Mouse (Mus musculus) forebrain, postnatal 0 days (tissue): ENCODE measurements at regions not wholly inside any gene's neighbourhood (a gene's known extent, or its start where the extent isn't known, plus 50 kb on each side); places are given as distances from the start of the nearest gene placed in this dataset.
A peak's percentile ranks its signal among the peaks of the same experiment; 100 is the strongest.

Experiments used
- ATAC-seq: fragments of 200-750 bp; cut with Nextera tagmentation; 2 replicates; pipeline ENCODE4 v1.8.0; 2017; ENCODE audit warnings: mild to moderate bottlenecking, moderate library complexity
- DNase-seq: peaks from one replicate; pipeline ENCODE4 v3.0.0-alpha.2; 2015
- H3K27ac ChIP-seq: fragments of 300-500 bp; sonication (generic); 2 replicates; pipeline ENCODE4 v1.5.1; 2014; ENCODE audit warnings: low read depth, mild to moderate bottlenecking, antibody characterized with exemption, low read length, moderate library complexity, mixed read lengths
- H3K27me3 ChIP-seq: fragments of 300-500 bp; sonication (generic); 2 replicates; pipeline ENCODE4 v1.6.1; 2014; ENCODE audit warnings: mild to moderate bottlenecking, low read length, mixed read lengths; ENCODE audit not compliant: insufficient read depth
- H3K36me3 ChIP-seq: fragments of 300-500 bp; sonication (generic); 2 replicates; pipeline ENCODE4 v1.6.1; 2014; ENCODE audit warnings: mild to moderate bottlenecking, moderate library complexity; ENCODE audit not compliant: insufficient read depth
- H3K4me1 ChIP-seq: fragments of 300-500 bp; sonication (generic); 2 replicates; pipeline ENCODE4 v1.6.1; 2014; ENCODE audit warnings: antibody characterized with exemption; ENCODE audit not compliant: insufficient read depth
- H3K4me2 ChIP-seq: fragments of 300-500 bp; sonication (generic); 2 replicates; pipeline ENCODE4 v1.6.1; 2014; ENCODE audit warnings: low read depth, mild to moderate bottlenecking, moderate library complexity
- H3K4me3 ChIP-seq: fragments of 300-500 bp; sonication (generic); 2 replicates; pipeline ENCODE4 v1.5.1; 2014; ENCODE audit warnings: low read depth, low read length, mixed read lengths
- H3K9ac ChIP-seq: fragments of 300-500 bp; sonication (generic); 2 replicates; pipeline ENCODE4 v1.6.1; 2014; ENCODE audit warnings: mild to moderate bottlenecking
- H3K9me3 ChIP-seq: fragments of 300-500 bp; sonication (generic); 2 replicates; pipeline ENCODE4 v1.6.1; 2016; ENCODE audit warnings: low read length
- CTCF ChIP-seq: sonication (generic); IDR thresholded peaks from 2 replicates; pipeline ENCODE4 v1.5.1; 2016; ENCODE audit warnings: antibody characterized with exemption, control low read depth, low read depth
- WGBS: fragments of 180-500 bp; shearing (Covaris S2); extraction: QIAGEN DNeasy Blood & Tissue Kit; methylation state at CpG from one replicate; pipeline ENCODE4 v1.1.7; 2014; 5-methylcytosine and 5-hydroxymethylcytosine counted together

DNA sequence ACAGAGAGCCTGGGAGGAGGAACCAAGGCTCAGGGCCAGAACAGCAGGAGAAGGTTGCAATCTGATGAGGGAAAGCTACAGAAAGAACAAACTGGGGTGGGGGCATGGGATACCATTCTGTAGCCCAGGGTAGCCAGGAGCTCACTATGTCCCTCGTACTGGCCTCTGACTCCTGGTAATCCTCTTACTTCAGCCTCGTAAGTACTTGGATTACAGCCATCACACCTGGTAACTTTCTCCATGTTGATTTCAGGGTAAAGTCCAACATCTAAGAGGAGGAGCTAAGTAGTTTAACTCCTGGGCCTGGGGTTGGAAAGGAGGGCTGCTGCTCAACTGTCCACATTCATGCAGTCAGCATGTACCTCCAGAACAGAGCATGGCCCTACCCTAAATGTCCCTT, 101.8 kb upstream of the Magi1 start:
- ATAC-seq (no peak), DNase-seq (no peak)
- Histone ChIP-seq H3K9me3 (no peaks in the 10 kb centered on the region), H3K36me3 (no peaks in the 10 kb centered on the region), H3K4me1 (no peaks in the 10 kb centered on the region), H3K9ac (no peak overlapping the region), H3K4me2 (no peak overlapping the region), H3K27ac (no peak overlapping the region), H3K27me3 (no peaks in the 10 kb centered on the region), H3K4me3 (no peak overlapping the region)
- no peak for TF ChIP-seq CTCF
- WGBS: 56% methylated on average over 2 of the region's 2 CpGs

DNA sequence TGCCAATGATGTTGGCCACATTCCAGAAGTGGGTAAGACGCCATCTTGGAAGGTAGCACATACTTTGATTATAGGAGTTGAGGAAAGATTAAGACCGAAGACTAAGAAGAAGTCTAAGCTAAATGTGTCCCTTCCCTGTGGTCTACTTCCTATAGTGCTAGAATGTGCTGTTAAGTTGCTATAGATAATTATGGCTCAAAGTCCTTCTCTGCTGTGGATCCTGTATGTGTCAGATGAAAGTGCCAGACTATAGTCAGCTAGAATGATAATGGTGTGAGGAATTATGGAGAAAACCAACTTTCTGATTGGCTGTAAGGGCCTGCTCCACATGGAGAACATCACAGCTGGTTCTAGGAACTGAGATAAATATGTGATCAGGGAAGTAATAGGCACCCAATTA, 86.3 kb upstream of the Magi1 start:
- H3K4me3 ChIP-seq: no peak overlapping the region
- no peak overlapping the region for H3K4me2 ChIP-seq
- WGBS: 88% methylated on average over 2 of the region's 2 CpGs
- no peaks in the 10 kb centered on the region for H3K4me1 ChIP-seq
- ATAC-seq: no peak
- no peak overlapping the region for H3K27ac ChIP-seq
- no peak for TF ChIP-seq CTCF
- no peaks in the 10 kb centered on the region for H3K9me3 ChIP-seq
- no peak overlapping the region for H3K9ac ChIP-seq
- no peak for DNase-seq
- H3K36me3 ChIP-seq: no peaks in the 10 kb centered on the region
- no peaks in the 10 kb centered on the region for H3K27me3 ChIP-seq

DNA sequence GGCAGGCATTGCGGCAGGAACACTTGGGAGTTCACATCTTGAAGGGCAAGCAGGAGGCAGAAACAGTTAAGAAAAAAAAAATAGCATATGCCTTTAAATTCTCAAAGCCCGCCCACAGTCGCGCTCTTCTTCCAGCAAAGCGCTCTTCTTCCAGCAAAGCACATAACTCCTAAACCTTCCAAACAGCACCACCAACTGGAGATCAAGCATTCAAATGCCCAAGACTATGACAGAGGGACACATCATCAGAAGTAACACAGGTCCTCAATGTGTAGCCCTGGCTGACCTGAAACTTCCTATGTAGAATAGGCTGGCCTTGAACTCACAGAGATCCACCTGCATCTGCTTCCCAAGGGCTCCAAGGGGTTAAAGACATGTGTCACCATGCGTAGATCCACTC, 80.2 kb upstream of the Magi1 start:
- Histone ChIP-seq H3K9ac (no peak overlapping the region), H3K9me3 (no peaks in the 10 kb centered on the region), H3K4me1 (no peaks in the 10 kb centered on the region), H3K36me3 (no peaks in the 10 kb centered on the region), H3K4me2 (no peak overlapping the region), H3K27ac (no peak overlapping the region), H3K27me3 (no peaks in the 10 kb centered on the region), H3K4me3 (no peak overlapping the region)
- TF ChIP-seq CTCF: no peak
- DNase-seq (no peak), ATAC-seq (no peak)
- WGBS: 90% methylated on average over 6 of the region's 6 CpGs

DNA sequence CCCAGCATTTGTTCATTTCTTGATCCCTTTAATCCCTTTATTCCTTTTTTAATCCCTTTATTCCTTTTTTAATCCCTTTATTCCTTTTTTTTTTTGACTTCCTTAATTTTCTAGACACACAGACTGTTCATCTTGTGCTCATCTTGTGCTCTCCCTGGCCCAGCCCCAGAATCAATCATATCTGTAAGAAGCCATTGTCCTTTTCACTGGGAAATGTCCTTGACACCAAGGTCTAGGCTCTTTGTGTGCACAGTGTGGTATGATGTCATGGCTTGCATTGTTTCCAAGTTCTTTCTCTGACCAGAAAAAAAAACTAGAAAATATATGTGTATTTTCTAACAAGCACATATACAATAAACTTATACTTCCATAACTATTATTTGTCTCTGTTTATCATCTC, 78.9 kb upstream of the Magi1 start:
- Histone ChIP-seq H3K9ac (no peak overlapping the region), H3K4me1 (no peaks in the 10 kb centered on the region), H3K27ac (no peak overlapping the region), H3K4me3 (no peak overlapping the region), H3K27me3 (no peaks in the 10 kb centered on the region), H3K4me2 (no peak overlapping the region), H3K9me3 (no peaks in the 10 kb centered on the region), H3K36me3 (no peaks in the 10 kb centered on the region)
- DNase-seq (no peak), ATAC-seq (no peak)
- TF ChIP-seq CTCF: no peak

DNA sequence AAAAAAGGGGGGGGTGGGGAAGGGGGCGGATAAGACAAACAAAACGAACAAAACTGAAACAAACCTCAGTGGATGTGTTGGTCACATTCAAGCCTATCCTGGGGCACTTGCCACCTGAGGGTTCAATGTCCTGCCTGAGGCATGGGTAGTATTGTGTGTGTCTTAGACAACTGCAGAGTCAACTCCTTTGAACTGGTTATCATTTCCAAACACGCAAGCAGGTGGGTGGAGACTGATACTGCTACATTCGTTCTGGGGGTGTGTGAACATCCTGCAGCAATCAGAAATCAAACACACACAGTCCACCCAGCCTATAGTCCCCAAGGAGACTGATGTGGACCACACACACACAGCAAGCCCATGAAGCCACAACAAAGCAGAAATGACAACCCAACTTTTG, 73.9 kb upstream of the Magi1 start:
- ATAC-seq (no peak), DNase-seq (no peak)
- no peak overlapping the region for H3K4me3 ChIP-seq
- no peak for TF ChIP-seq CTCF
- H3K4me1 ChIP-seq: no peaks in the 10 kb centered on the region
- no peak overlapping the region for H3K9ac ChIP-seq
- H3K4me2 ChIP-seq: no peak overlapping the region
- H3K36me3 ChIP-seq: no peaks in the 10 kb centered on the region
- H3K27ac ChIP-seq: no peak overlapping the region
- H3K27me3 ChIP-seq: no peaks in the 10 kb centered on the region
- no peaks in the 10 kb centered on the region for H3K9me3 ChIP-seq
- 77% methylated on average over 4 of the region's 4 CpGs for WGBS

DNA sequence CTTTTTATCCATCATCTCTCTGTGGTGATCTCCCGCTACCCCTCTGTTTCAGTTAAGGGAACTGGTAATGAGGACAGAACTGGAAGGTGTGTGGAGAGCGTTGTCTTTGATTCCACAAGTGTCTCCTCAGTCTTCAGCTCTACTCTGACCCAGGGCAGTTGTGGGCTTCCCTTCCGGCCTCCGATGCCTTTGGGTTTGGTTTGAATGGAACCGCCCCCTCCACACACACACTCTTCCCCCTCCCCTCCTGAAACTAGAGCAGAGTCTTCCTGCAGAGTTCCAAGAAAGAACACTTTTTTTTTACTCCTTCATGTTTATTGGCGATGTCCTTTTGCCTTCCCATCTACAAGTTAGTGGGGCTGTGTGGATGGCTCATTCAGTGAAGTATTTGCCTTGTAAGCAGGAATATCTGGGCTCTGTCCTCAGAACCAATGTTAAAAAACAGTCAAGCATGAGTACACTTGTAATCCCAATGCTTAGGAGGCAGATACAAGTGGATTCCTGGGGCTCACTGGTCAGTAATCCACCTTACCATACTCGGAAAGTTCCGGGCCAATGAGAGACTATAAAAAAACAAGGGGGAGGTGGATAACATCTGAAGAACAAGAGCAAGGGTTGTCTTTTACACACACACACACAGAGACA, 70.9 kb upstream of the Magi1 start:
- no peaks in the 10 kb centered on the region for H3K9me3 ChIP-seq
- ATAC-seq (no peak), DNase-seq (no peak)
- no peaks in the 10 kb centered on the region for H3K27me3 ChIP-seq
- H3K36me3 ChIP-seq: no peaks in the 10 kb centered on the region
- H3K4me2 ChIP-seq: no peak overlapping the region
- H3K4me3 ChIP-seq: no peak overlapping the region
- no peak overlapping the region for H3K9ac ChIP-seq
- H3K27ac ChIP-seq: no peak overlapping the region
- no peak for TF ChIP-seq CTCF
- 48% methylated on average over 8 of the region's 8 CpGs for WGBS
- H3K4me1 ChIP-seq: no peaks in the 10 kb centered on the region

DNA sequence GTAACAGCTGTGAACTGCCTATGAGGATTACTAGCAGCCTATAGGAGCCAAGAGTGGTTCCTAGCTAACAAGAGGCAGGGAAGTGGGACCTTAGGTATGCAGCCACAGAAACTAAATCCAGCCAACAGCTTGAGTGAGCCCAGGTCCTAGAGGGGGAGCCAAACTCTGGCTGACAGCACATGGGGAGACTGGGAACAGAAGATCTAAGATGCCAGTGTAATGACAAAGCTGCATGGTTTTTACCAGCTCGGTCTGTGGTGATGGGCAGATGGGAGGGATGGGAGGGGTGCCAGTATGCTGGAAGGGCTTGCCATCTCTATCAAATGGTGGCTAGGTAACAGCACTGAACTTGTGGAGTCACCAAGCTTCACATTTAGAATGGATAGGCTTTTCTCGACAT, 60.6 kb upstream of the Magi1 start:
- ATAC-seq (peak; percentile 25; the same call in 1 of the 2 replicates), DNase-seq (peak; percentile 11)
- Histone ChIP-seq H3K27me3 (no peaks in the 10 kb centered on the region), H3K36me3 (no peaks in the 10 kb centered on the region), H3K9me3 (no peaks in the 10 kb centered on the region), H3K4me3 (no peak overlapping the region), H3K27ac (no peak overlapping the region), H3K9ac (no peak overlapping the region), H3K4me1 (no peaks in the 10 kb centered on the region), H3K4me2 (no peak overlapping the region)
- no peak for TF ChIP-seq CTCF
- WGBS: 52% methylated on average over 2 of the region's 2 CpGs

DNA sequence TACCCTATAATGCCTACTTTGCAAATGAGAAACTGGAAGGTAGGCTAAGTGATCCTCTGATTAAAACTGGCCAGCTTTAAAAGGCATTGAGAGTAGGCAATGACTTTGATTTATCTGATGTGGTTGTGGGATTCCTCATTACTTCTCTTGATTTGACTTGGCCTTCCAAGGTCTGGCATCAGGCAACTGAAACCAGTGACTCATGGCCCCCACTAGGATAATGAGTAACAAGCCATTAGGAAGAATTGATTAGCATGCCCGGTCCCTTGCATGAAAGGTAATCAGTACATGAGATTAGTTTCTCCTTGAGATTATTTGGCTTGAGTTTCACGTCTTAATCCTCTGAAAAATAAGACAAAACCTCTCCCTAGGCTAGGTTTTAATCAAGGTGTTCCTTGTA, 56.8 kb upstream of the Magi1 start:
- Histone ChIP-seq H3K9ac (no peak overlapping the region), H3K9me3 (no peaks in the 10 kb centered on the region), H3K27me3 (no peaks in the 10 kb centered on the region), H3K4me3 (no peak overlapping the region), H3K27ac (no peak overlapping the region), H3K4me1 (no peaks in the 10 kb centered on the region), H3K36me3 (no peaks in the 10 kb centered on the region), H3K4me2 (no peak overlapping the region)
- 53% methylated on average over 2 of the region's 2 CpGs for WGBS
- no peak for TF ChIP-seq CTCF
- no peak for ATAC-seq
- DNase-seq: no peak
